Mouse (Mus musculus) ES-Bruce4 (cell line): ENCODE measurements around the gene Gal.

Experiments used
- CTCF ChIP-seq: IDR thresholded peaks from one replicate; pipeline ENCODE4 v1.8.1; 2011; ENCODE audit warnings: low read depth, low read length
- POLR2A ChIP-seq: IDR thresholded peaks from one replicate; pipeline ENCODE4 v1.8.1; 2011; ENCODE audit warnings: low read length; ENCODE audit not compliant: insufficient read depth

- TF ChIP-seq POLR2A (no peak), CTCF (no peak)
These were observed 45.6 kb upstream of the Gal start for GRCm38 (mm10) chr19:3459986-3460385.
